Mouse (Mus musculus): ENCODE results near the gene Dmbx1. TPM values are rescaled to one million over a fixed set of nuclear protein-coding genes. Genes with fewer than 3 reads are reported as not detected.

The Dmbx1 gene
- not detected for total RNA-seq (2021)
- long read RNA-seq, experiment 1, result 0 reads
- long read RNA-seq, experiment 2, result 0 reads

- DNase-seq (ENCODE audit: low spot score), result no peak
Observed at GRCm38 (mm10) chr4:115939295-115940102, at the start of gene Dmbx1. Dmbx1 (minus strand) TSS chr4:115939926.

DNA sequence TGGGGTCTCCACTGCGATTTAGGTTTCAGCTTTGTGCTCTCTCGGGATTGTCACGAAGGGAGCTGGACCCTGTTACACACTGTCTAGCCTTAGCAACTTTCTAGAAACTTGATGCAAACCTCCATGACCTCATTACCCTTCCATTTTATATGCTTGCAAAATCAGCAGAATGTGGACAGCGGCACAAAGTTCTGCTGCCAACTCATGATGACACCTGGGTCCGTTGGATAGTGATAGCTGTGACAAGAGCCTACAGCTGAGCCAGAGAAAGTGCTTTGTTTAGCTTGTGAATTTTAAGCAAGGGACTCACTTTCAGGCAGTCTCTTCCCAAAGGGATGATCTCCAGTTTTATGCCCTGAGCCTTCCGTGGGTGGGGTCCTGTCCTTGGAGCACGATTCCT is 49.7 kb upstream of the Dmbx1 start:
- no peak for DNase-seq (ENCODE audit: low spot score)

GRCm38 (mm10) chr4:115987858-115988530 is 48.3 kb upstream of the Dmbx1 start:
- DNase-seq (ENCODE audit: low spot score), result no peak

DNA sequence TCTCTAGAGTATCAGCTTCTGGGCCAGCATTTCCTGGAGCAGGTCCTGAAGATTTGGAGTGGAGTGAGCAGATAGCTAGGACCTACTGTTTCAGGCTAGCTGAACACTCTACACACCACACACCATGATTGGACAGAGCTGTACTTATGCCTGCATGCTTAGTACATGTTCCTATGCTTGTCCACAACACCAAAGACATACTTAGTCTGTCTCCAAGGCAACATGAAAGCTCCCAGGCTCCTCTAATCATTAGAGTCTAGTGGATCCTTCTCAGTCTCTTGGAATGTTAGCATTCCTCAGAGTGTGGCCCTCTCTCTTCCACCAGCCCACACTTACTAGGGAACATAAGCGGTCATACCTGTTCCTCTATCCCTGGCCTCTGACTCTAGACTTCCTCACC is 47.7 kb upstream of the Dmbx1 start:
- no peak for DNase-seq (ENCODE audit: low spot score)

GRCm38 (mm10) chr4:115984967-115985366 is 45.2 kb upstream of the Dmbx1 start:
- DNase-seq (ENCODE audit: low spot score), result no peak

DNA sequence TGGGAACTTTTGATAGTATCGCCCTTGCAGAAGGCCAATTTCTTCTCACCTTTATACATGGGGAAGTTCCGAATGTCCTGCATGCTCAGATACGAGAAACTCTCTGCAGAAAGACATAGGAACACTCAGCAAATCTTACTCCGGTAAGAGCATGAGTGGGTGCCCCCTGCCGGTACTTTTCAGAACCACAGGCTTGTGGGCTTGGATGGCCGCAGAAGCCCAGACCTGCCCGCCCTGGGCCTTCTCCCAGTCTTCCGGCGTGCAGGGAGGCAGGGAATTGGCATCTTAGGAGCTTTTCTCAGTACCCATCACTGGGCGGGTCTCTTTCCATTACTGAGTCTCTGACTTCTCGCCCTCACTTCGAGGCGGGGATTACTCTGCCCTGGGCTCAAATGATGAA is 44.4 kb upstream of the Dmbx1 start:
- DNase-seq (ENCODE audit: low spot score), result peak; percentile 75

DNA sequence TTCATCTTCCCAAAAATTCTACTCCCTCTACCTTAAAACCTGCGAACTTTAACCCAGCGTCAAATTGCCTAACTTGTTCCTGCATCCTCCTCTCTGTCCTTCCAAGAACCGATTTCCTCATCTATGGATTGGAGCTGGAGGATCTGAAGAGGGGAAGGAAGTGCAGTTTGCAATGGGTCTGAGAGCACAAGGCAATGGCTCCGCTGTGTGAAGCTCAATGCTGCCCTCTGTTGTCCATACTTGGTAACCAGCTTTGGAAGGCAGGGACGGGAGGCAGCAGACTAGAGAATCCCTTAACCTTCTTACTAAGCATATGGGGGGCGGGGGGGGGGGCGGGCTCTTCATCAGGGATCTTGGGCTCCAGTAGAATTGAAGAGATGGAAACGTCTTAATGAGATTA is 41.0 kb upstream of the Dmbx1 start:
- peak; percentile 54 for DNase-seq (ENCODE audit: low spot score)

GRCm38 (mm10) chr4:115979437-115979836 is 39.7 kb upstream of the Dmbx1 start:
- no peak for DNase-seq (ENCODE audit: low spot score)

DNA sequence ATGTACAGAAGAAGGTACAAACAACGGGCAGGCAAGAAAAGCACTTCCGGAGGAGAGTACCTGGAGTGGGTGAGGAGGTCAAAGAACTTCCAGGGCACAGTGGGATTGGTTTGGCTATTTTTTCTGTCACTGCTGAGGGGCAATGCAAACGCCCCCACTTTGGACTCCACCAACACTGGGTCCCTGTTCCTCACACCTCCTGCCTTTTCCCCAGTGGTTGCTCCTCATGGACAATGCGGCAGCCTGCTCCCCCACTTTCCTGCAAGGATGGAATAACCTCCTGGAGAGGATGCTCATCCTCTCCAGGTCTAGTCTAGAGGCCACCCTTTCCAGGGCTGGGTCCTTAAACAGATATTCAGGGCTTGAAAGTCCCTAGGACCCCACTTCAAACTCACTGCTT is 39.2 kb upstream of the Dmbx1 start:
- DNase-seq (ENCODE audit: low spot score), result no peak

DNA sequence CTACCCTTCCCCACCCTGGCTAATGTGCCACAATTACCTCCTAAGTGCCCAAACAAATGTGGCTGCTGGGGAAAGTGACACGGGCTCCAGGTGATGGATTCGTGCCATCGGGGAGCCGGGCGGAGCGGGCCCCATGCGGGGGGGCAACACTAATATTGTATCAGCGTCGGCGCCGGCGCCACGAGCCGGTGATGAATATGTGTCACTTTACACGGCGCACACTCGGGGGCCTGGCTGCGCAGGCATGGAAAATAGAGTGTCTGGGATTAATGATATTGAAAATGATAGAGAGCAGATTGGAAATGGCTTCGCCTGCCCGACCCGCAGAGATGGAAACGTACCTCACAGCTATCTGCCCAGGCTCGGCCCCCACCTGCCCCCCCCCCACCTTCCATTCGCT is 32.8 kb upstream of the Dmbx1 start:
- DNase-seq (ENCODE audit: low spot score), result no peak

DNA sequence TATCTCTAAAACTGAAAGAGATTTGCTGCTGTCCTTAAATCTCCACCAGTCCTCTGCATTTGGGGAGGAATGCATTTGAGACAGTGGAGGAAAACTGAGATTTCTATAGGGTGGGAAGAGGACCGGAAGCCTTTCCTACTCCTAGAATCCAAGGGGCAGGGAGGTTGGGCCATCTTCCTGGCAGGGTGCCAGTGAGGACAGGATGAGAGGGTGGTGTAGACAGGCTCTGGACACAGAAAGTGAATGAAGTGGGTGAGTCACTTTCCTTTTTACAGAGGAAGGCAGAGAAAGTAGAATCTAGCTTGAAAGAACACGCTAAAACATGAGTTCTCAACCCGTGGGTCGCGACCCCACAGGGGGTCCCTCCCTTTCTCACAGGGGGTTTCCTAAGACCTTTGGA is 24.7 kb upstream of the Dmbx1 start:
- DNase-seq (ENCODE audit: low spot score), result no peak

GRCm38 (mm10) chr4:115963751-115964150 is 24.0 kb upstream of the Dmbx1 start:
- DNase-seq (ENCODE audit: low spot score), result no peak

DNA sequence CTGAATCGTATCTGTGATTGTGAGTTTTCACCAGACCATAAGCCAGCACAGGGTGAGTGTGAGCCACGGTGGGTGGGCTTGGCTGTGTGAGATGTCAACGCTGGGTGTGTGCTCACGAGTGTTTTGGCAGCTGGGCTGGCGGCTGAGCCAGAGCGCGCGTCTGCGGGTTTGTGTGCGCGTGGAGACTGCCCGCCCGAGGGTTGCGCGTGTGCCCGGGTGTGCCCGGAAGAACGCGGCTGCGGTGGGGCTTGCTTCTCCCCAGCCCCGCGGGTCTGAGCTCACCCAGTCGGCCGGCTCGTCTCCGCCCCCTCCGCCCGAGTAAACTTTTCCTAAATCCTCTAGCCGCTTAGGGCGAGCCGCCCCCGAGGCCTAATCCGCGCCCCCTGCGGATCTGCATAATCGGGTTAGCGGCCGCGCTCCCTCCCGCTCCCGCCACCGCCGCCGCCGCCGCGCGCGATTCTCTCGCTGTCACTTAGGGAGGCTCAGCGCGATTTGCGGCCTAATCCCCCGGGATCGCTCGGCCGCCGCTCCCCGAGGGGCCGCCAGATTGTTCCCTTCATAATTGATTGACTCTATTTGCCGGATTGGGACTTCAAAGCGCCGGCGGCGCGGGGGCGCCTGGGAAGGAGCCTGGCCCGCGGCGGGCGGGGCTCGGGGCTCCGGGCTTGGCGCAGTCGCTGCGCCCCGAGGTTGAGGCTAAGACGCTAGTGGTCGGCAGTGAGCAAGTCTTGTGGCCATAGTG is 23.1 kb upstream of the Dmbx1 start:
- no peak for DNase-seq (ENCODE audit: low spot score)

GRCm38 (mm10) chr4:115961991-115962390 is 22.3 kb upstream of the Dmbx1 start:
- no peak for DNase-seq (ENCODE audit: low spot score)

GRCm38 (mm10) chr4:115959546-115959945 is 19.8 kb upstream of the Dmbx1 start:
- no peak for DNase-seq (ENCODE audit: low spot score)

DNA sequence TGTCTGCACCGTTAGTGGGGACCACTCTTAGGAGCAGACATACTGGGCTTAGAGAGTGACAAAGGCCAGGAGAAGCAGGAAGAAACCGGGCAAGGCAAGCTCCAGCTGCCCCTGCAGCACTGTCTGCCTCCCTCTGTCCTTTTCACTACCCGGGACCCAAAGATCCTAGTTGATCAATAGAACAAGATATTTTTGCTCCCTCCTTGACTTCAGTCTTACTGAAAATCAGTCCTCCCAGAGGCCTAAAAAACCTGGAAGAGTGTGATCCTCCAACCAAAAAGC is 15.7 kb upstream of the Dmbx1 start:
- no peak for DNase-seq (ENCODE audit: low spot score)

- no peak for DNase-seq (ENCODE audit: low spot score)
Observed at GRCm38 (mm10) chr4:115954656-115955493, 15.1 kb upstream of the Dmbx1 start.

DNA sequence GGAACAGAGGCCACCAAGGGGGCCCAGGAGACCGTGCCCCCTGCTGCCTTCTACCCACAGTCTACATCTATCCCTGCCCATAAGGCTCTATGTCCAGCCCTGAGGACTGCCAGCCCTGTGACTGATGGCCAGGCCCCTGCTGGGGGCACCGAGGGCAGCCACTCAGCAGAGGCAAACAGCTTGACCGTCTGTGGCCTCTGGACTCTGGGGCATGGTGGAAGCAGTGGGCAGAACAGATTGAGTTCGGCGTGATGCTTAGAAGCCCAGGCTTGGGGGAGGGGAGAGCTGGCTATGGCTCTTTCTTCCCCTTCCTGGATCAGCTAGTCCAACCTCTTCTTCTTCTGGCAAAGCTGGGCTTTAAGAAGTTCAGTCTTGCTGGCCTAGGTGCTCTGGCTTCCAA is 13.8 kb upstream of the Dmbx1 start:
- DNase-seq (ENCODE audit: low spot score), result no peak

- peak; percentile 46 for DNase-seq (ENCODE audit: low spot score)
Observed at GRCm38 (mm10) chr4:115952758-115953157, 13.0 kb upstream of the Dmbx1 start.

DNA sequence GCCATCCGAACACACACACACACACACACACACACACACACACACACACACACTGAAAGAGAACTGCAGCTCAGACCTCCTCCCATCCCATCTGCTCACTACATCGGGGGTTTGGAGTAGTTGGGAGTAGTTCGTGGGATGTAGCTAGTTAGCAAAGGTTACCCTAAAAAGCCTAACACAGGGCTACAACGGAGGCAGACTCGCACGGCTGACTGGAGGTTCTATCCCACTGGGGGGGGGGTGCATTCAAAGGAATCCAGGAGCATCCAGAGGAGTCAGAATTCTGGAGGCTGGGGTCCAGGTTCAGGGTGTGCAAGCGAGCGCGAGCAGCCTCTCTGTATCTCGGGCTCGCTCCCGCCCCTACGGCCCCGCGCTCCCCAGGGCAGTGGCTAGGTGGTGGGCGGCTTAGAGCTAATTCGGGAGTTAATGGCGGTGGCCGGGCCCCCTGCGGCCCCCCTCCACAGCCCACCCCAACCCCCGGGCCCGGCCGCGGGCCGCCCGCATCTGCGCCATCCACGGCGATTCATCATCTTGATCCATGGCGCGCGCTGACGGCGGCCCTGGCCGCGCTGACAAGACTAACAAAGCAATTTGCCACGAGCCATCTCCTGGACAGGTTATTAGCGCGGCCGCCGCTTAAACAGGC is 4.1 kb upstream of the Dmbx1 start:
- no peak for DNase-seq (ENCODE audit: low spot score)

GRCm38 (mm10) chr4:115941242-115941820 is 1.6 kb upstream of the Dmbx1 start:
- no peak for DNase-seq (ENCODE audit: low spot score)

All from gastrocnemius, adult 18-20 months (tissue).